Mouse (Mus musculus) MEL (cell line): ENCODE measurements at regions not wholly inside any gene's neighbourhood (a gene's known extent, or its start where the extent isn't known, plus 50 kb on each side); places are given as distances from the start of the nearest gene placed in this dataset.

Experiments used
- CTCF ChIP-seq, 3 experiments: IDR thresholded peaks in 2 of 3; conservative IDR thresholded peaks in 1 of 3; 2 replicates each; pipeline ENCODE4 v1.5.1; 2011 to 2012; ENCODE audit warnings: low read length in 3 of 3, low read depth in 2 of 3, mild to moderate bottlenecking in 2 of 3, improper control_type of control experiment in 1 of 3, inconsistent platforms in 1 of 3, mixed read lengths in 1 of 3, moderate library complexity in 1 of 3; ENCODE audit not compliant: control insufficient read depth in 1 of 3, insufficient read depth in 1 of 3, poor library complexity in 1 of 3, severe bottlenecking in 1 of 3
- GABPA ChIP-seq: IDR thresholded peaks from 2 replicates; pipeline ENCODE4 v1.6.1; 2012; ENCODE audit warnings: low read depth, mild to moderate bottlenecking, inconsistent platforms, low read length, improper control_type of control experiment, moderate library complexity
- GATA1 ChIP-seq: IDR thresholded peaks from 2 replicates; pipeline ENCODE4 v1.6.1; 2011; ENCODE audit warnings: low read depth, low read length, improper control_type of control experiment
- MXI1 ChIP-seq: IDR thresholded peaks from 2 replicates; pipeline ENCODE4 v1.6.1; 2011; ENCODE audit warnings: mild to moderate bottlenecking, low read depth, low read length, improper control_type of control experiment
- POLR2A ChIP-seq, 2 experiments: IDR thresholded peaks; 2 replicates each; pipeline ENCODE4 v1.6.1; 2011 to 2012; ENCODE audit warnings: low read length in 2 of 2, mild to moderate bottlenecking in 2 of 2, control low read depth in 1 of 2, improper control_type of control experiment in 1 of 2, low read depth in 1 of 2, moderate library complexity in 1 of 2; ENCODE audit not compliant: control insufficient read depth in 1 of 2, insufficient read depth in 1 of 2, poor library complexity in 1 of 2
- POLR2AphosphoS5 ChIP-seq: IDR thresholded peaks from 2 replicates; pipeline ENCODE4 v1.6.1; 2012; ENCODE audit warnings: low read depth, borderline replicate concordance, mild to moderate bottlenecking, inconsistent platforms, low read length, moderate library complexity, mixed read lengths
- TAL1 ChIP-seq: IDR thresholded peaks from 2 replicates; pipeline ENCODE4 v1.6.1; 2012; ENCODE audit warnings: mild to moderate bottlenecking, inconsistent platforms, low read length, moderate library complexity, mixed read lengths
- USF1 ChIP-seq: IDR thresholded peaks from 2 replicates; pipeline ENCODE4 v1.6.1; 2014; ENCODE audit warnings: low read depth, mild to moderate bottlenecking, inconsistent platforms, low read length, improper control_type of control experiment, moderate library complexity
- USF2 ChIP-seq, 2 experiments: IDR thresholded peaks; 2 replicates each; pipeline ENCODE4 v1.6.1; 2011 to 2012; ENCODE audit warnings: improper control_type of control experiment in 2 of 2, low read length in 2 of 2, borderline replicate concordance in 1 of 2, inconsistent platforms in 1 of 2, low read depth in 1 of 2, mild to moderate bottlenecking in 1 of 2; ENCODE audit not compliant: insufficient read depth in 1 of 2
- ZKSCAN1 ChIP-seq: IDR thresholded peaks from 2 replicates; pipeline ENCODE4 v1.6.1; 2012; ENCODE audit warnings: low read depth, mild to moderate bottlenecking, inconsistent platforms, low read length, improper control_type of control experiment, moderate library complexity

DNA sequence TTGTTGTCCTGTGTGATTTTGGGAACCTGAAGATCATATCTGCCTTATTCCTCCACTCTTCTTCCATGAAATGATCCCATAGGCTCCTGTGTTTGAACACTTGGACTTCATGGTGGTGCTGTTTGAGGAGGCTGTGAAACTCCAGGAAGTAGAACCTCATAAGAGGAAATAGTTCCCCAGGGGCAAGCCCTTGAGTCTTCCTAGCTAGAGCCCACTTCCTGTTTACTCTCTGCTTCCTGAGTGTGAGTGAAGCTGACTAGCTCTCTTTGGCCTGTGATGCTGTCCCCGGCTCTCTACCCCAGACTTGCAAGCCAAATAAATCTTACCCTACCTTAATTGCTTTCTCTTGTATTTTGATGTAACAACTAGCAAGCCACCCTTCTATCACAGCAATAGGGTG, 597.0 kb downstream of the Ebf1 start:
- TF ChIP-seq MXI1, result no peak
- TF ChIP-seq TAL1, result no peak
- no peak for TF ChIP-seq CTCF (IDR thresholded peaks at IDR 0.05 in 2 of 3, conservative IDR thresholded peaks at IDR 0.05 in 1 of 3; ENCODE audit: control insufficient read depth in 1 of 3, insufficient read depth in 1 of 3, low read depth in 2 of 3, low read length in 3 of 3, poor library complexity in 1 of 3, severe bottlenecking in 1 of 3)
- no peak for TF ChIP-seq GABPA
- no peak for TF ChIP-seq USF1
- no peak for TF ChIP-seq USF2 (IDR thresholded peaks at IDR 0.05; ENCODE audit: borderline replicate concordance in 1 of 2, insufficient read depth in 1 of 2, low read depth in 1 of 2, low read length in 2 of 2)
- no peak for TF ChIP-seq POLR2AphosphoS5
- TF ChIP-seq POLR2A (IDR thresholded peaks at IDR 0.05; ENCODE audit: control insufficient read depth in 1 of 2, insufficient read depth in 1 of 2, low read depth in 1 of 2, low read length in 2 of 2, poor library complexity in 1 of 2), result no peak
- TF ChIP-seq ZKSCAN1, result no peak
- no peak for TF ChIP-seq GATA1
